Mouse (Mus musculus) forelimb bud, embryonic 11.5 days (tissue): ENCODE data around the gene Hebp2.

ENCODE experiments used
- DNase-seq: peaks from one replicate; pipeline ENCODE4 v3.0.0-alpha.2; 2012; ENCODE audit warnings: low read depth, low spot score

The Hebp2 gene

DNA sequence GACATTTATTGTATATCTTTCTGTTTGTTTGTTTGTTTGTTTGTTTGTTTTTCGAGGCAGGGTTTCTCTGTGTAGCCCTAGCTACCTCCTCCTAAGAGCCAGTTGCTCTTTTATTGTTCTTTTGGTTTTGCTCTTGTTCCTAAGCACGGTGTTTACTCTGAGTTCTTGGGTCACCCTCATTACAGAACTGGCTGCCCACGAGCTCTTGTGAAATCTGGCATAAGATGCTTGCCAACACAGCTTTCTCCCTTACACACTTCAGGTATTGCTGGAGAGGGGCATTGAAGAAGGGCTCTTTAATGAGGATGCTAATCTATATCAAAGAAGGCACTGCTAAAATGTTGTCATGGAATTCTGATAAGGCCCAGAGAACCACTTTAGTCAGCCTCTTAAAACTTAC lies 35.2 kb downstream of the Hebp2 start:
- DNase-seq: no peak

DNA sequence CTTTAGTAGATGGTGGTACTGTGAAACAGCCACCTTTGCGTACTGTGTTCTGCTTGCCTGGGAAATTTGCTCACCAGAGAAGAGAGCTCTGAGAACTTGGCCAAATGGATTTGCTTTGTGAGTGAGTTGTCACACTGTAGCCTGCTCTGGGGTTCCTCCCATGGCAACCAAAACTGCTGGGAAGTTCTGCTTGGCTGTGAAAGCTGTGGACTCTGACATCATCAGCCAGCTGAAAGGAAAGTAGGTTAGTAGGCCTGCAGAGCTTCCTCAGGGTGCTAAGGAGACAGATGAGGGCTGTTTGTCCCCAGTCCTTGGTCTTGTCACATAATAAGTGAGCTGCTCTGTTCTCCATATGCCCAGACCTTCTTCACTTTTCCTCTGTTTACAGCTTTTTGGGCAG lies 37.3 kb downstream of the Hebp2 start:
- no peak for DNase-seq

DNA sequence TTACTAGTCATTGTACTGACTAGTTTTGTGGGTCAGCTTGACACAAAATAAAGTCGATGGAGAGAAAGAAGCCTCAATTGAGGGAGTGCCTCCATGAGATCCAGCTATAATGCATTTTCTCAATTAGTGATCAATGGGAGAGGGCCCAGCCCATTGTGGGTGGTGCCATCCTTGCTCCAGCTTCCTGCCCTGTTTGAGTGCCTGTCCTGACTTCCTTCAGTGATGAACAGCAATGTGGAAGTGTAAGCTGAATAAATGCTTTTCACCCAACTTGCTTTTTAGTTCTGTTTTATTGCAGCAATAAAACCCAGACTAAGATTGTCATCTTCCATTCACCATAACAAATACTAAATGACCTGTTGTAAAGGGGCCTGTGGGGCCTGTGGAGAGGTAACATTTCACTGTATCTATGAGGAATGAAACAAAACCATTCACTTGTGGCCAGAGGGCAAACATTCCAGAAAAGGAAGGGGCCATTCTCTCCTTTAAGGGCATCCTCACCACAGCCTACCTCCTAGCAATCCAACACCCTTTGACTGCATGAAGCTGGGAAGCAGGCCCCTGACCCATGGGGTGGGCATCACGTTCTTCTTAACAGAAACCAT lies 37.9 kb downstream of the Hebp2 start:
- no peak for DNase-seq

DNA sequence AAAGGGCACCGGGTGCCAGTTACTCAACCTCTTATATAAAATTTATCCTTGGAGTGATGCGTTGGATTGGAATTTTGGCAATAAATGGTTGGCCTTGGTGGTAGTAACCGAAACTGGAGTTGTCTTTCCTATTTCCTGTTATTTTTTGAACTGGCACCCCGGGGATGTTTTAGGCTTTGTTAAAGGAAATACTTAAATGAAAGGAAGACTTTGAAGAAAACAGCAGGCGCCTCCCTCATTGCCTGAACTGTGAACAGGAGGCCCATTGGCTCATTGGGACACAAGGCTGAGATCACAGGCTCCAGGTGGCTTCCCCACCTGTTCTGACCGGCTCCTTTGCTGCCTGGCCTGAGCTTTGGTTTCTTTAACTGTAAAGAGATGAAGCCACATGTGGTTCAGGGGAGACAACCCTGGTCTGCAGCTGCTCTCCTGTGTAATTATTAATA lies 39.4 kb downstream of the Hebp2 start:
- DNase-seq: peak; percentile 31

DNA sequence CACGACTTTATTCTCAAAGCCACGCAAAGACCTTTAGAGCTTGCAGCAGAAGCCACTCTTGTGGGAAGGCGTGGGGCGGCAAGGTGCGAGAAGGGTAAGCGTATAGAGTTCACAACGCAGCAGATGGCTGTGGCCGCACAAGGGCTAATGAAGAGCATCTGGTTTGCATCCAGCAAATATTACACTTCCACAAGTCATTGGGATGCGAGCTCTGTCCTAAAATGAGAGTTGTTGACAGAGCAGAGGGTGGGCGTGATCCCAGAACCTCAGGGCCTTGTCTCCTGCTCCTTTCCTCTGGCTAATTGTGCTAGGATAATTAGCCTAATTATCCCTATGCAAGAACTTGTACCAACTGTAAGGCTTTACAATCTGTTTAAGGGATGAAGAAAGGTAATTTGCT lies 40.2 kb downstream of the Hebp2 start:
- peak; percentile 36 for DNase-seq

DNA sequence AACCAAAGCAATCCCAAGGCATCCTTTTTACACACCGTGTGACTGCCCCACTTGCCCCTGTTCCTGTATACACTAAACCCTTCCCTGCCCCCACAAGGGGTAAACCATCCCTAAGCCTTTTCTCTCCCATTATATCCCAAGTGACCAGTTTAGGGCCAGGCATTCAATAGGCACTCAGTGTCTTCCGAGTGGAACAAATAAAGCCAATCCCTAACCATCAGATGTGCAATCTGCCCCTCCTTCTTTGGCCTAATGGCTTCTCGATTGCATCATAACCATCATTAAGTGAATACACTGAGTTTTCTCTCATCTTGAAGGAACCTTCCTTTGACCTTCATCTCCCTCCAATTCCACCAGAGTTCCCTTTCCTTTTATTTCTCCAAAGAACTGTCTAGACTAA lies 43.9 kb downstream of the Hebp2 start:
- DNase-seq: no peak

DNA sequence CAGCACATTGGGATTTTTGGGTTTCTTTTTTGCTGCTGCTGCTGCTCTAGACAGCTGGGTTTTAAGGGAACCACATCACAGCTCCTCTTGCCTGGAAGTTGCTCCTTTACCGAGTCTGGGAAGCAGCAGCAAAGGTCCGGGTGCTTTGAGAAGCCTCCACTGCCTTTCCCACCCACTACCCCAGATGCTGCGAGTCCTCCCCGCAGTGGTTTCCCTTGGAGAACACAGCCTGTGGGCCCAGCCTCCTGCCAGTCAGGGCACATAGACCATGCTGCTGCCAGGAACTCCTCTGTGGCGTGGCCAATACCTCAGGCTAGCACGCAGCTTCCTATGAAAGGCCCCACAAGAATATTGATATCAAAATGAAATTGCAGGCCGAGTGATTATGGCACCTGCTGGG lies 48.8 kb downstream of the Hebp2 start:
- DNase-seq: no peak

DNA sequence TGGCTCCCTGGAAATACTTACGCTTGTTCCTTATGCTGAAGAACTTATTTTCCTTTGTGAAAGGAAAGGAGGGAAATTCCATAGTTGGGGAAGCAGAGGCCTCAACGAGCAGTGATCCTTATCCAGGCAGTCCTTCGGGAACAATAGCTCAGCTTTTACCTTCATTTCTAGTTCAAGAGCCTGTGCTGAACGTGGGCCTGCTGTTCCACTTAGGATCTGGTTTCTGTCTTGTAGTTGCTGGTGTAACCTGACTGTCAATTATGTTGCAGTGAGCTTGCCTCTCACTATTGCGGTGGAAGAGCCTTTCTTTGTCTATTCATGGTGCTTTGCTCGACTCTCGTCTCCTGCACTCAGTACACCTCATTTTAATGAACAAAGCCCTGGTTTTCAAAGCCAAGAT lies 51.6 kb downstream of the Hebp2 start:
- DNase-seq: no peak

DNA sequence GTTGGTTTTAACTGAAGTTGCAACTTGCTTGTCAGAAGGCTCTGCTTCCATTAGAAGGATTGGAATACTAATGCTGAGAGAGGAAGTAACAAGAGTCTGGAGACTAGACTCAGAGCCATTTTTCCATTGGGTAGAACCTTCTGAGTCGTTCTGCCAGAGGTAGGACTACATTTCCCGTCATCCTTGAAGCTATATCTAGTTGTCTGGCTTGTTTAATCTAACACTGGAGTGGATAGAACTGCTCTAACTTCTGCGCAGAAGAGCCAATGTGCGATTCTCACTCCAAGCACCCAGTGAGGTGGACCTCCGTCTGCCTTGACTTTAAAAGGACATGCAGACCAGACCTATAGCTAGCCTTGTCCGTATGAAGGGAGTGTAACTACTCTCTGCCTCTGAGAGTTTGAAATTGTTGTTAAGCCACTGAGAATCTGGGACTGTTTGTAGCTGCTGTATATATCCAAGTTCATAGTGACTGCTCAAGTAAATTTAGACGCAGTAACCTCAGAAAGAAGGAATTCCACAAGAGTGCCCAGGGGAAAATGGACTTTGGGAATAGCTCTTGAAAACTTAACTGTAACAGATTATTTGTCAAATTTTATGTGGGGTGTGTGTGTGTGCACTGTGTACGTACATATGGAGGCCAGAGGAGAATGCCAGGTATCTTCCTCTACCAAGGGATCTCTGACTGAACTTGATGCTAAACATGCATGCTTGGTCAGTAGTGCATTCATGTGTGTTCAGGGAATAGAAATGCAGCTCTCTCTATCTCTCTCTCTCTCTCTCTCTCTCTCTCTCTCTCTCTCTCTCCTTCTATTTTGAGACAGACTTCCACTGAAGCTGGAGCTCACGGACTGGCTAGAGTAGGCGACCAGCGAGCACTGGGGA lies 52.6 kb downstream of the Hebp2 start:
- no peak for DNase-seq

DNA sequence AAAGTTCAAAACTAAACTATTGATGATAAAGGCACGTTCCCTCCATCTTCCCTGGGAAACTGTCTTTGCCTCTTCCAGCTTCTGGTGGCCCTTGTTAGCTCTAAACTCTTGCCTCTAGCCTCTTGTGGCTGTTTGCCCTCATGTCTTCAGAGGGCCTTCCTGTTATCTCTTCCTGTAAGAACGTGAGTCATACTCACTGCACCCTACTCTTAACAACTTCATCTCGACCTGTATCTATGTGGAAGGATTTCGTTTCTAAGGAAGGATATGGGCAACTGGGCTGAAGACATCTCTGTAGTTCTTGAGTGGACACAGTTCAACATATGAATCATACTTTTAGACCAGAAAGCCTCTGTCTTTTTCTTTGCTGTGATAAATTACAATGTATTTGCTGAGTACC lies 53.9 kb downstream of the Hebp2 start:
- DNase-seq: no peak

DNA sequence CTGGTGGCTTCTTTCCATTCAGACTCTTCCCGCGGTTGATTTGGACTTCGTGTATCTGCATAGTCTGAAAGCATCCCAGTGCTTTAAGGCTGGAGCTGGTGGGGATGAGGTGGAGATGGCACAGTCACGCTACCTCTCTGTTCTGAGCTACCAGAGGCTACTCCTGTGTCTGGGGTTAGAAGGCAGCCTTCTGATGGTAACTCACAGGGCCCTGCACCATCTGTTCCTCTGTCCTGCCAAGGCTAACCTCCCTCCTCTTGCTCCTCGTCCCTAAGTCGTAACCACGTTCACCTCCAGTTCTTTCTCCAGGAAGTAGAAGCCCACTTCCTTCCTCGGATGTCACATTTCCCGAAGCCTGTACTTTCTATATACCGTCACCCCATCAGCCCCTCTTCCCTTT lies 55.9 kb downstream of the Hebp2 start:
- DNase-seq: no peak
